Mouse (Mus musculus): ENCODE results near the gene Ctrb1. TPM values are rescaled to one million over a fixed set of nuclear protein-coding genes. Genes with fewer than 3 reads are reported as not detected.

Ctrb1 gene
- polyA plus RNA-seq, 1 experiment: 0.29 TPM

GRCm38 (mm10) chr8:111716603-111717487 lies 26.0 kb upstream of the Ctrb1 start:
- TF ChIP-seq CTCF (IDR thresholded peaks at IDR 0.05; ENCODE audit: borderline replicate concordance, insufficient read depth, low read depth, low read length) (no peak), POLR2A (IDR thresholded peaks at IDR 0.05; ENCODE audit: borderline replicate concordance, insufficient read depth, low read length) (no peak)
- WGBS: 4% methylated on average over 10 of the region's 10 CpGs
- no peak overlapping the region for H3K4me3 ChIP-seq (replicated peaks; ENCODE audit: insufficient read depth, low read depth, low read length)

GRCm38 (mm10) chr8:111715514-111715913 lies 24.7 kb upstream of the Ctrb1 start:
- Histone ChIP-seq H3K27ac (ENCODE audit: insufficient read depth, low read length) (0 out of 2 replicates have a peak overlapping the region, but pooled peaks have one; percentile 73), H3K4me1 (ENCODE audit: control insufficient read depth, insufficient read depth, low read length) (peaks cover 66% of the 10 kb centered on the region), H3K4me3 (replicated peaks; ENCODE audit: insufficient read depth, low read depth, low read length) (no peak overlapping the region), H3K27me3 (ENCODE audit: control insufficient read depth, insufficient read depth, low read length) (no peaks in the 10 kb centered on the region)
- 48% methylated on average over 13 of the region's 13 CpGs for WGBS
- DNase-seq: peak in 1 of 2 experiments; percentile 28
- TF ChIP-seq CTCF (IDR thresholded peaks at IDR 0.05; ENCODE audit: borderline replicate concordance, insufficient read depth, low read depth, low read length): peak; percentile 24; the same call in 1 of the 2 replicates
- TF ChIP-seq POLR2A (IDR thresholded peaks at IDR 0.05; ENCODE audit: borderline replicate concordance, insufficient read depth, low read length): no peak

More at GRCm38 (mm10) chr8:111716603-111717487, 26.0 kb upstream of the Ctrb1 start:
- Histone ChIP-seq H3K27ac (ENCODE audit: insufficient read depth, low read length) (peak overlapping the region; percentile 73), H3K27me3 (ENCODE audit: control insufficient read depth, insufficient read depth, low read length) (no peaks in the 10 kb centered on the region), H3K4me1 (ENCODE audit: control insufficient read depth, insufficient read depth, low read length) (peaks cover 68% of the 10 kb centered on the region)
- peak; percentile 80 to 87 for DNase-seq

GRCm38 (mm10) chr8:111714295-111714694 lies 23.5 kb upstream of the Ctrb1 start:
- H3K27me3 ChIP-seq (ENCODE audit: control insufficient read depth, insufficient read depth, low read length): no peaks in the 10 kb centered on the region
- no peak overlapping the region for H3K27ac ChIP-seq (ENCODE audit: insufficient read depth, low read length)
- H3K4me3 ChIP-seq (replicated peaks; ENCODE audit: insufficient read depth, low read depth, low read length): no peak overlapping the region
- peaks cover 59% of the 10 kb centered on the region for H3K4me1 ChIP-seq (ENCODE audit: control insufficient read depth, insufficient read depth, low read length)
- no peak for TF ChIP-seq POLR2A (IDR thresholded peaks at IDR 0.05; ENCODE audit: borderline replicate concordance, insufficient read depth, low read length)
- no peak for TF ChIP-seq CTCF (IDR thresholded peaks at IDR 0.05; ENCODE audit: borderline replicate concordance, insufficient read depth, low read depth, low read length)
- 82% methylated on average over 12 of the region's 12 CpGs for WGBS
- DNase-seq: no peak

GRCm38 (mm10) chr8:111713817-111714216 lies 23.0 kb upstream of the Ctrb1 start:
- Histone ChIP-seq H3K4me1 (ENCODE audit: control insufficient read depth, insufficient read depth, low read length) (peaks cover 59% of the 10 kb centered on the region), H3K27ac (ENCODE audit: insufficient read depth, low read length) (peak overlapping the region; percentile 62; the same call in 1 of the 2 replicates), H3K27me3 (ENCODE audit: control insufficient read depth, insufficient read depth, low read length) (no peaks in the 10 kb centered on the region), H3K4me3 (replicated peaks; ENCODE audit: insufficient read depth, low read depth, low read length) (no peak overlapping the region)
- WGBS: 56% methylated on average over 25 of the region's 25 CpGs
- no peak for TF ChIP-seq POLR2A (IDR thresholded peaks at IDR 0.05; ENCODE audit: borderline replicate concordance, insufficient read depth, low read length)
- no peak for TF ChIP-seq CTCF (IDR thresholded peaks at IDR 0.05; ENCODE audit: borderline replicate concordance, insufficient read depth, low read depth, low read length)
- no peak for DNase-seq

GRCm38 (mm10) chr8:111713291-111713690 lies 22.5 kb upstream of the Ctrb1 start:
- H3K4me3 ChIP-seq (replicated peaks; ENCODE audit: insufficient read depth, low read depth, low read length): no peak overlapping the region
- H3K4me1 ChIP-seq (ENCODE audit: control insufficient read depth, insufficient read depth, low read length): peaks cover 58% of the 10 kb centered on the region
- DNase-seq: peak in 1 of 2 experiments; percentile 43
- WGBS: 31% methylated on average over 11 of the region's 11 CpGs
- TF ChIP-seq POLR2A (IDR thresholded peaks at IDR 0.05; ENCODE audit: borderline replicate concordance, insufficient read depth, low read length) (no peak), CTCF (IDR thresholded peaks at IDR 0.05; ENCODE audit: borderline replicate concordance, insufficient read depth, low read depth, low read length) (no peak)
- H3K27ac ChIP-seq (ENCODE audit: insufficient read depth, low read length): peak overlapping the region; percentile 62
- no peaks in the 10 kb centered on the region for H3K27me3 ChIP-seq (ENCODE audit: control insufficient read depth, insufficient read depth, low read length)

GRCm38 (mm10) chr8:111712588-111712987 lies 21.8 kb upstream of the Ctrb1 start:
- peak; percentile 98 for TF ChIP-seq CTCF (IDR thresholded peaks at IDR 0.05; ENCODE audit: borderline replicate concordance, insufficient read depth, low read depth, low read length)
- TF ChIP-seq POLR2A (IDR thresholded peaks at IDR 0.05; ENCODE audit: borderline replicate concordance, insufficient read depth, low read length): no peak
- H3K27ac ChIP-seq (ENCODE audit: insufficient read depth, low read length): peak overlapping the region; percentile 62
- peak; percentile 90 to 93 for DNase-seq
- 13% methylated on average over 6 of the region's 6 CpGs for WGBS
- no peaks in the 10 kb centered on the region for H3K27me3 ChIP-seq (ENCODE audit: control insufficient read depth, insufficient read depth, low read length)
- peaks cover 51% of the 10 kb centered on the region for H3K4me1 ChIP-seq (ENCODE audit: control insufficient read depth, insufficient read depth, low read length)
- H3K4me3 ChIP-seq (replicated peaks; ENCODE audit: insufficient read depth, low read depth, low read length): no peak overlapping the region

GRCm38 (mm10) chr8:111712135-111712534 lies 21.3 kb upstream of the Ctrb1 start:
- TF ChIP-seq CTCF (IDR thresholded peaks at IDR 0.05; ENCODE audit: borderline replicate concordance, insufficient read depth, low read depth, low read length) (no peak), POLR2A (IDR thresholded peaks at IDR 0.05; ENCODE audit: borderline replicate concordance, insufficient read depth, low read length) (no peak)
- H3K27ac ChIP-seq (ENCODE audit: insufficient read depth, low read length): no peak overlapping the region
- peaks cover 47% of the 10 kb centered on the region for H3K4me1 ChIP-seq (ENCODE audit: control insufficient read depth, insufficient read depth, low read length)
- no peak for DNase-seq
- no peaks in the 10 kb centered on the region for H3K27me3 ChIP-seq (ENCODE audit: control insufficient read depth, insufficient read depth, low read length)
- no peak overlapping the region for H3K4me3 ChIP-seq (replicated peaks; ENCODE audit: insufficient read depth, low read depth, low read length)
- WGBS: 30% methylated on average over 9 of the region's 9 CpGs

Data from cerebellum, adult 2 months (tissue).